Mouse (Mus musculus): ENCODE measurements at regions not wholly inside any gene's neighbourhood (a gene's known extent, or its start where the extent isn't known, plus 50 kb on each side); places are given as distances from the start of the nearest gene placed in this dataset.
"Not testable (repeated sequence)": the region's sequence is repeated elsewhere in the genome, so short reads cannot be mapped to it uniquely, and the experiment has no call there.

DNA sequence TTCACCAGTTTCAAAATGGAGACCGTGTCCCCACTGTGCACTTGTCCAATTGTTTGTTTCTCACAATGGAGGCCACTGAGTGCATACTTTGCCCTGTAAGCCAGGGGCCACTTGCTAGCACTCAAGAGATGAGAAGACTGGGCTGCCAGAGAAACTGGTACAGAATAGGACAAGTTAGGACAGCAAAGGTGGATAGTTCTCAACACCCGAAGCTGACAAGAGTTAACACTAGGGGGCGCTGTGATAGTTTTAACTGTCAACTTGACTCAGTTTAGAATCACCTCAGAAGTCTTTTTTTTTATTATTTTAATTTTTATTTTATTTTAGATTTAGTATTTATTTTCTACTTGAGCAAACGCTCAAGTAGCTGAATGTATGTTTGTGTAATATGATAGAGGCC lies 188.2 kb upstream of the Asap2 start:
- DNase-seq = not testable (repeated sequence)

DNA sequence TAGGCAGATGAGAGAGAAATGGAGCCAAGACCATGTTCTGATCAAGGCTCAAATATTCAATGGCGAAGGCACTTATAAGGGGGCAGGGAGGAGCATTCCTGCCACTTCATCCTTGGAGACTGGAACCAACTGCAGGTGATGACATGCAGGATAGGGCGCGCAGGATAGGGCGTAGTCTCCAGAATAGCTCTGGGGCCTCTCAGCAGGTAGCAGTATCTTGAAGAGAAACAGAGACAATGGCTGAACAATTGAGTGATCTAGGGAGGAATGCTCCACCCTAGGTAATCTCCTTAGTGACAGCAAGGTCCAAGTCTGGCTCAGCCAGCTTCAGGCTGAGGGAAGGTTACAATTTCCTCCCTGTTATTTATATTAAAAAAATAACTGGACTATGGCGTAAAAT lies 184.8 kb upstream of the Asap2 start:
- not testable (repeated sequence) for DNase-seq

DNA sequence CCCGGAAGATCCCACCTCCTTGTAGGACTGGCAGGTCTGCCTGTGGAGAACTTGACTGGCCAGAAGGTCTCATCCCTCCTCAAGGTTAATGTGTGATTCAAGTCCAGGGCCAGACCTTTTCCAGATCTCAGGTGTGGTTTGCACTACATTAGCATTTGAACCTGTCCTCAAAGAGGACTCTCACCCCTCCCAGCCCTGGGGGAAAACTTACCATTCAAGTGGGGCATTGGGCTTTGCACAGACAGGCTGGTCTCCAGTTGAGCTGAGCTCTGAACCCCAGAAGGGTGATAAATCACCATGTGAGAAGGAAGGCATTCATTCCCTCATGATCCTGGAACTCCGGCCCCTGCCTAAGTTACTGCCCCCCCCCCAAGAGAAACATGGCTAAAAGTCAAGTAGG lies 183.6 kb upstream of the Asap2 start:
- DNase-seq = no peak

DNA sequence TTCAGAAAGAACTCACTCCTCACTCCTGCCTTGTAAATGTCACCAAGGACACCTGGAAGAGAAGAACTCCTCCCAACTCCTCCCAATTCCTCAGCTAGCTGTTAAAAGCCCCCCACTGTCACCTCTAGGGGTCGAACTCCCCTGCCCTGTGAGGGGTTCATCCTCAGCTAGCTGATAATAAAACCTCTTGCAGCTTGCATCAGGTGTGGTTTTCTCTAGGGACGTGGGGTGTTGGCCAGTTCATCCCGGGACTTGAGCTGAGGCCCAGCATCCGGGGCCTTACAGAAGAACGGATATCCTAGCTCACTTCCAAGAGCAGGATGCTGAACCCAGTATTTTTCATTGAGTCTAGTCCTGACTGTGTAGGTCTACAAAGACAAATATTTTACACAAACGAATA lies 176.4 kb upstream of the Asap2 start:
- DNase-seq = not testable (repeated sequence)

DNA sequence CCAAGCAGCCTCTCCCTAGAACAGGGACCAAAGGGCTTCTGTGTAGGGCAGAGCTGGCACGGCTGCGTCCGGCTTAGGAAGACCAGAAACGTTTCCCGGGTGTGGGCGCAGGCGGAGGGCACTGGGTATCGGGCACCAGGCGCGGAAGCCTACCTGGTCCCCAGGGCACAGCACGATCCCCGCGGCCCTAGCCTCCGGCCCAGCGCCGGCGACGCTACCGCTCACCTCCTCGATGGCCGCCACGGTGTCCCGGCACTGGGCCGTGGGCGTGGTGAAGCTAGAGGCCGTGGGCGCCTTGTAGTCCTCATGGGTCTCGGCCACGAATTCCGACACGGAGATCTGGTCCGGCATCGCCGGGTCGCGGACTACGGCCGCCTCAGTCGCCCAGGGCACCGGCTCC lies 175.1 kb upstream of the Asap2 start:
- DNase-seq = not testable (repeated sequence)

DNA sequence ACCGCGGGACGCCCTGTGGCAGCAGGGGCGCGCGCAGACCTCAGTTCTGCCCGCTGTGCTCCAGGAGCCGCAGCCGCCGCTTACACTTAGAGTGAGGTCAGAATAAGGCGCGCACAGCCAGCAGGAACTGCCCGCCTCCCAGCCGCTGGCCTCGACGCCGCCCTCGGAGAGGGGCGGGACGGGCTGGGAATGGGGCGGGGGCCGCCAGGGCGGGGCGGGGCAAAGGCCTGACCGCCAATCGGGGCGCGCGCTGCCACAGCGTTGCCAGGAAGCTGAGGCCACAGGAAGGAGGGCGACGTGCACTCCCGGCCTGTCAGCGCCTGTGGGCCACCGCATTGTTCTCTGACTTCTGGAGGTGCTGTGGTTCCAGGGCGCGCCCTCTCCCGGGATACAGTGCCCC lies 174.7 kb upstream of the Asap2 start:
- peak; percentile 74 for DNase-seq

DNA sequence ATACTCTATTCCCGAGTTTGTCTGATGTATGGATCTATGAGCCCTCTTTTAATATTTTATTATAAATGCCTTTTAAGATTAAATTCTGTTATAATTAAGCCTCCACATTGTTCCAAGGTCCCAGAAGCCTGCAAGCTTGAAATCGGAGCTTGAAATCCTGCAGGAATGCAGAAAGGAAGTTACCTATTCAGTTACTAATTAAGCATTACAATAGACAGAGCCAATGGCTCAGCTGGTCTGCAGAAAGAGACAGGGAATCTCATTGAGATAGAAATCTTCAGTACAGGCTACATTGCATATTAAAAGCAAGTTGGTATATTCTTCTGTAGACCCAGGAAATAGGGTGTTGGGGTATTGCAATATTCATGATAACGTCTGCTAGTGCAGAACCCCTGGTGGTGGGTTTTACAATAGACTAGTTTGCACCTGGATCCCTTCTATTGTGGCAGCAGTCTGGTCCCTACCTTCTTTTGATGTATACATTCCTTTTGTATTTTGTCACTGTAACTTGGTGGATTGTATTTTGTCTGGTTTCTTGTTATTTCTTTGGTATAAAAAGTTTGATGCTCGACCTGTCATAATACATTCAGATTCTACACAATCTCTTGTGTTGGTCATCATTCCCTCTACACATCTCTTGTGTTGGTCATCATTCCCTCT lies 146.5 kb upstream of the Asap2 start:
- DNase-seq = not testable (repeated sequence)

DNA sequence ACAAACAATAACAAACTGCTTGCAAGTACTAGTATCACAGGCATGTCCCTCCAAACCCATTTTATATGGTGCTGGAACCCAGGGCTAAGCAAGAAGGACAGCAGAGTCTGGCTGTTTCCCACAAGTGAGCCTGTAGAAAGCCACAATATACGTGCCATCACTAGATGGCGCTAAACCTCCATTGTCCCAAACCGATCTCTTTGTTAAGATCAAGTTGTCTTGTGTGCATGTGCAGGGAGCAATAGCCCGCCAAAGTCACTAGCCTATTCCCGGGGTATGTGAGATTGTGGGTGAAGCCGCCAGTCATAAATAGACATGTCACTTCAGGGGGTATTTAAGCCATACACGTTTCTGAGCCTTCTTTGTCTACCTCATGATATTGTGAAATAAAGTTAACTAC lies 145.4 kb upstream of the Asap2 start:
- peak; percentile 49 for DNase-seq

DNA sequence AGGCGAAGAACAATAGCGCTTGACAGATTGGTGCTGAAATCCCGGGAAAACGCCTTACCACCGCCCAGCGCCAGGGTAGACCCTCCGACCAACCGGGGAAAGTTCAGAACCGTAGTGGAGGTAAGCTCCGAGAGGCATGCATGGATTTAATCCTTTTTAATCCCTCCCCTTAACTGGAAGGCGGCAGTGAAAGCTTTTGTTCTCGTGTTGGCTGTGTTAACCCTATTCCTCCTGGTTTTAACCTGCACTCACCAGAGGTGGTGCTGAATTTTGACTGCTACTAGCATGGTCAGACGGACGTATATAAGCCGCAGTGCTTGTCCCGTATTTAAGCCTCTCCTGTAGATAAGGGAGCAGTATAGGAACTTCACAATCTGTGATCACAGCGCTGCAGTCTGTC lies 145.0 kb upstream of the Asap2 start:
- DNase-seq = no peak

DNA sequence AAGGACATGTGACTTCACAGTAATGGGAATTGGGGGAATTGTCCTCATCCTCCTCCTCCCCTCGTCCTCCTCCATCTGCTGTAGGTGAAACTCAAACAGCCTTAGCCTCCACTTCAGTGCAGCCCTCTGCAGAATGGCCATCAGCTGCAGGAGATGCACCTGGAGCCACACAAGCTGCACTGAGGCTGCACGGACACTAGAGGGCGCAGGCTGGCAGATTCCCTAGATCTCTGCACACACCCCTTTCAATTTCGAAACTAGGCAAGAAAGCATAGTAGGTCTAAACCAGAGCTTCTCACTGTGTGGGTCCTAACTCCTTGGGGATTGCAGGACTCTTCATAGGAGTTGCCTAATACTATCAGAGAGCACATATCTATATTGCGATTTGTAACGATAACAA lies 106.2 kb upstream of the Asap2 start:
- DNase-seq = peak; percentile 3

DNA sequence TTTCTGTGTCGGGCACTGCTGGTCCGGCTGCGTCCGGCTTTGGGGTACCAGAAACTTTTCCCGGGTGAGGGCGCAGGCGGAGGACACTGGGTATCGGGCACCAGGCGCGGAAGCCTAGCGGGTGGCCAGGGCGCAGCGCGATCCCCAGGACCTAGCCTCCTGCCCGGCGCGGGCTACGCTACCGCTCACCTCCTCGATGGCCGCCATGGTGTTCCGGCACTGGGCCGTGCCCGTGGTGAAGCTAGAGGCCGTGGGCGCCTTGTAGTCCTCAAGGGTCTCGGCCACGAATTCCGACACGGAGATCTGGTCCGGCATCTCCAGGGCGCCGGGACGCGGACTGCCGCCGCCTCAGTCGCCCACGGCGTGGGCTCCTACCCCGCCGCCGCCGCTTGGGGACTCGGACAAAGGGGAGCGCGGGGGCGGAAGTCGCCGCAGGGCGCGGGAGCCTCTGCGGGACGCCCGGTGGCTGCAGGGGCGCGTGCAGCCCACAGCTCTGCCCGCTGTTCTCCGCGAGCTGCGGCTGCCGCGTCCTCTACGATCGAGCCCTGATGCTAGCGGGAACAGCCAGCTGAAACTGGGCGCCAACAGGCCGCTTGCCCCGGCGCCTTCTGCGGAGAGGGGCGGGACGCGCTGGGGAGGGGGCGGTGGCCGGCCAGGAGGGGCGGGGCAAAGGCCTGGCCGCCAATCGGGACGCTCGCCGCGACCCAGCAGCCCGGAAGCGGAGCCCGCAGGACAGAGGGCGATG lies 69.4 kb upstream of the Asap2 start:
- peak; percentile 55 for DNase-seq

DNA sequence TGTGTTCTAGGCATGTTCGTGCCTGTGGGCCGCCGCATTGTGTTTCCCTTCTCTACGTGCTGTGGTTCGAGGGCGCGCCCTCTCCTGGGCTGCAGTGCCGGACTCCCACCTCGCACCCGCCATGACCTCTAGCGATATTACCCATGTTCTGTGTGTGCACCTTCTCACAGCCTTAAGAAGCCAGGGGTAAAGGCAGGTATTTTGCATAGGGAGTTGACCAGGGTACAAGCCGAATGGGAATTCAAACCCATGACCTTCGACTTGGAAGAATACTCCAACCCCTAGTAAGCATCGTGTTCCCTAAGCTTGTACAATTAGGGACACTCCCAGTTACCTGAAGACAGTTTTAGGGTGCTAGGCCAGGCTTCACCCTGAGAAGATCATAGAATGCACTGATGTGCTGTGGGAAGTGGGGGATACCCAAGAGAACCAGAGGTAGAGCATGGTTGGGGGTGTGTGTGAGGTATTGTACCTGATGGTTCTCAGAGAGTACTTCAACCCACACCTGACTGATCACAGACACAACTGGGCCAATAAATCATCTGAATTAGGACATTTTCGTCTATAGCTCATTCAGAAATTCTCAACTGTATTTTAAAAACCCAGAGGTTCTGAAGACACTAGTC lies 68.7 kb upstream of the Asap2 start:
- DNase-seq = not testable (repeated sequence)

DNA sequence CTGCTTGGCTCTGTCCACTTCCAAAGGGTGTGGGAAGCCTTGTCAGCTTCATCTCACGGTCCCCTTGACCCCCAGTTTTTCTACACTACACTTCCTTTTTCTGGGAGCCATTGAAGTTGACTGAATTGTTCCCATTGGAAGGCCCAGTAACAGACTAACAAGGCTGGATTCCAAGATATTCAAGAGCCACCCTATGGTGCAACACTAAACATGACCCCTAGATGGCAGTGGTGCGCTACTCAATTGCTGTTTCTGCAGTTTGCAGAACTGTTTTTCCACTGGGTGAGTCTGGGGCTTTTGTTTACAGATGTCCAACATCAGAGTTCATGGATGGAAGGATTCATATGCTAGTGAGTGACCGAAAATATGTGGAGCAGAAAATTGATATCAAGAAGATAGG lies 61.3 kb upstream of the Asap2 start:
- DNase-seq = peak; percentile 40

Measured in lung, postnatal 36 days (tissue).